Mouse (Mus musculus) brain, adult 2 months (tissue): ENCODE results near the gene Mrpl55.
A peak's percentile ranks its signal among the peaks of the same experiment; 100 is the strongest.
"Not testable (repeated sequence)": the region's sequence is repeated elsewhere in the genome, so short reads cannot be mapped to it uniquely, and the experiment has no call there.

Experiments used
- DNase-seq: peaks from one replicate; pipeline ENCODE4 v3.0.0; 2011; ENCODE audit warnings: low read depth, low spot score

Gene Mrpl55

GRCm38 (mm10) chr11:59191231-59192058, 10.8 kb upstream of the Mrpl55 start:
- peak; percentile 98 for DNase-seq

- DNase-seq, result no peak
Measured at GRCm38 (mm10) chr11:59192059-59192386, 10.3 kb upstream of the Mrpl55 start, which contains the start of gene Guk1. TSS of gene Guk1 (minus strand) at chr11:59192212.

GRCm38 (mm10) chr11:59196230-59196629, 6.1 kb upstream of the Mrpl55 start:
- no peak for DNase-seq

GRCm38 (mm10) chr11:59201216-59202002, 877 bp upstream of the Mrpl55 start:
- no peak for DNase-seq

- peak; percentile 98 for DNase-seq
Measured at GRCm38 (mm10) chr11:59208153-59208831, 6.0 kb downstream of the Mrpl55 start, which contains the start of gene 2310033P09Rik. TSS of gene 2310033P09Rik (plus strand) at chr11:59208321.

GRCm38 (mm10) chr11:59209003-59209441, 6.7 kb downstream of the Mrpl55 start:
- DNase-seq, result peak; percentile 88

GRCm38 (mm10) chr11:59209580-59209979, 7.3 kb downstream of the Mrpl55 start:
- DNase-seq, result peak; percentile 27

GRCm38 (mm10) chr11:59210020-59210419, 7.7 kb downstream of the Mrpl55 start:
- no peak for DNase-seq

GRCm38 (mm10) chr11:59211561-59211960, 9.3 kb downstream of the Mrpl55 start:
- DNase-seq, result not testable (repeated sequence)

- not testable (repeated sequence) for DNase-seq
Measured at GRCm38 (mm10) chr11:59212320-59212719, 10.0 kb downstream of the Mrpl55 start.

GRCm38 (mm10) chr11:59212892-59213494, 10.7 kb downstream of the Mrpl55 start:
- no peak for DNase-seq

GRCm38 (mm10) chr11:59216955-59217354, 14.7 kb downstream of the Mrpl55 start:
- DNase-seq, result peak; percentile 86

- peak; percentile 68 for DNase-seq
Measured at GRCm38 (mm10) chr11:59218389-59218998, 16.2 kb downstream of the Mrpl55 start.

GRCm38 (mm10) chr11:59219064-59219463, 16.8 kb downstream of the Mrpl55 start:
- DNase-seq, result no peak

GRCm38 (mm10) chr11:59221604-59222003, 19.3 kb downstream of the Mrpl55 start:
- no peak for DNase-seq

GRCm38 (mm10) chr11:59222306-59222705, 20.0 kb downstream of the Mrpl55 start:
- DNase-seq, result no peak

- no peak for DNase-seq
Measured at GRCm38 (mm10) chr11:59224025-59224424, 21.7 kb downstream of the Mrpl55 start.

- DNase-seq, result no peak
Measured at GRCm38 (mm10) chr11:59224470-59224869, 22.2 kb downstream of the Mrpl55 start.

GRCm38 (mm10) chr11:59225167-59225566, 22.9 kb downstream of the Mrpl55 start:
- DNase-seq, result no peak

GRCm38 (mm10) chr11:59226251-59226650, 24.0 kb downstream of the Mrpl55 start:
- DNase-seq, result peak; percentile 31
